Mouse (Mus musculus) stomach, postnatal 0 days (tissue): ENCODE measurements around the gene Nos1.
A peak's percentile ranks its signal among the peaks of the same experiment; 100 is the strongest.

ENCODE experiments used
- CTCF ChIP-seq: IDR thresholded peaks from 2 replicates; pipeline ENCODE4 v1.5.1; 2016; ENCODE audit warnings: antibody characterized with exemption, low read depth, mild to moderate bottlenecking, moderate library complexity
- EP300 ChIP-seq: optimal IDR thresholded peaks from 2 replicates; pipeline ENCODE3; 2016; ENCODE audit warnings: antibody characterized with exemption

DNA sequence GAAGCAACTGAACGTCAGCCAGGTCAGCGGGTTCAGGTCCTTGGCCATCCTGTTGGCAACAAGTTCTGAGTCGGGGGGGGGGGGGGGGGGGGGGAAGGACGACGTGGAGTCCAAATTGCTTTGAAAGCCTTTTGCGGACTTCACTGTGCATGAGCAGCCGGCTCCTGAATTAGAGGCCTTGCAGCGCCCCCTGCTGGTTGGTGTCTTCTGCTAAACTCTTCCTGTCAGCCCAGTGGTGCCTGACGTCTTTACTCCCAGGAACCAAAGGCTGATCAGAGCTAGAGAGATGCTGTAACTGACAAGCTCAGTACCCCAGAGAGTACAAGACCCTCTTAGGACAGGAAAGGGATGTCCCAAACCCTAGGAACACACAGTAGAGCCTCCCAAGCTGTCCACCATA is 152.0 kb downstream of the Nos1 start:
- TF ChIP-seq CTCF (peak; percentile 83), EP300 (no peak)
